11 mouse cellular contexts compared by ENCODE assay signal in genomic region chr6:85450140-85450539, GRCm38 (mm10). TPM values are rescaled to one million over a fixed set of nuclear protein-coding genes. Genes with fewer than 3 reads are reported as not detected.
DNase-seq lines count a peak whose midpoint lies in the region; ATAC-seq lines count a peak whose summit lies in the region.
"Not testable (repeated sequence)": the region's sequence is repeated elsewhere in the genome, so short reads cannot be mapped to it uniquely, and the experiment has no call there.
"Had no signal": no experiment of that assay in that cellular context is flagged by ENCODE, and none has a peak within 500 bp of the region (broad histone marks: within the 10 kb centered on the region; RNA-seq: fewer than 3 reads in every experiment).

No protein-coding gene starts in this region.

- peaks cover 31% of the 10 kb centered on the region for H3K4me1 ChIP-seq in embryonic facial prominence, embryonic 13.5 days
- peaks cover 17% of the 10 kb centered on the region for H3K4me1 ChIP-seq in heart, embryonic 11.5 days (ENCODE audit: control insufficient read depth, insufficient read depth, low read length)
- H3K4me1 ChIP-seq in hindbrain, embryonic 14.5 days (replicated peaks; ENCODE audit: control insufficient read depth, insufficient read depth, low read length): peaks cover 25% of the 10 kb centered on the region
- peaks cover 35% of the 10 kb centered on the region for H3K4me1 ChIP-seq in kidney, embryonic 16.5 days (ENCODE audit: insufficient read depth, low read length)
- peaks cover 40% of the 10 kb centered on the region for H3K4me1 ChIP-seq in liver, embryonic 12.5 days
- H3K4me1 ChIP-seq in midbrain, embryonic 10.5 days: peaks cover 35% of the 10 kb centered on the region
- peaks cover 24% of the 10 kb centered on the region for H3K4me1 ChIP-seq in neural tube, embryonic 14.5 days (ENCODE audit: control insufficient read depth, insufficient read depth, low read length)

- H3K9ac ChIP-seq in embryonic facial prominence, embryonic 13.5 days; heart, embryonic 11.5 days (ENCODE audit: low read depth, low read length); hindbrain, embryonic 14.5 days; neural tube, embryonic 14.5 days (replicated peaks; ENCODE audit: low read depth, low read length): not testable (repeated sequence)
- peak overlapping the region; percentile 80 for H3K9ac ChIP-seq in kidney, embryonic 16.5 days (replicated peaks; ENCODE audit: low read length)
- peak overlapping the region; percentile 86 for H3K9ac ChIP-seq in liver, embryonic 12.5 days

- peak; percentile 22 for DNase-seq in A20 (ENCODE audit: low read depth, low spot score)
- not testable (repeated sequence) for DNase-seq in hindbrain, embryonic 14.5 days (ENCODE audit: low spot score); midbrain, embryonic 10.5 days (ENCODE audit: low spot score)

- peak overlapping the region; percentile 71 for H3K4me3 ChIP-seq in embryonic facial prominence, embryonic 13.5 days
- peak overlapping the region; percentile 85 for H3K4me3 ChIP-seq in heart, embryonic 11.5 days (ENCODE audit: low read depth, low read length)
- H3K4me3 ChIP-seq in hindbrain, embryonic 14.5 days (replicated peaks; ENCODE audit: low read length): 0 out of 2 replicates have a peak overlapping the region, but pooled peaks have one; percentile 70
- H3K4me3 ChIP-seq in kidney, embryonic 16.5 days (ENCODE audit: low read length): peak overlapping the region; percentile 78; the same call in 1 of the 2 replicates
- peak overlapping the region; percentile 85 for H3K4me3 ChIP-seq in liver, embryonic 12.5 days
- peak overlapping the region; percentile 86 for H3K4me3 ChIP-seq in midbrain, embryonic 10.5 days
- H3K4me3 ChIP-seq in neural tube, embryonic 14.5 days (ENCODE audit: low read depth, low read length): peak overlapping the region; percentile 78; the same call in 1 of the 2 replicates

- ATAC-seq in embryonic facial prominence, embryonic 13.5 days (ENCODE audit: insufficient number of reproducible peaks, insufficient read depth, low FRiP score, low TSS enrichment, low read depth); heart, embryonic 11.5 days (replicated peaks; ENCODE audit: insufficient number of reproducible peaks, low FRiP score, low TSS enrichment); hindbrain, embryonic 14.5 days (ENCODE audit: low FRiP score); kidney, embryonic 16.5 days (ENCODE audit: low FRiP score, low TSS enrichment); liver, embryonic 12.5 days; neural tube, embryonic 14.5 days (ENCODE audit: low read depth): not testable (repeated sequence)

- H3K9me3 ChIP-seq in embryonic facial prominence, embryonic 13.5 days; heart, embryonic 11.5 days (replicated peaks; ENCODE audit: control insufficient read depth, low read length); hindbrain, embryonic 14.5 days (ENCODE audit: control insufficient read depth, low read length); kidney, embryonic 16.5 days (ENCODE audit: low read length); liver, embryonic 12.5 days (replicated peaks); midbrain, embryonic 10.5 days (replicated peaks); neural tube, embryonic 14.5 days (ENCODE audit: control insufficient read depth, low read length): not testable (repeated sequence)

- peak overlapping the region; percentile 96 for H3K4me2 ChIP-seq in embryonic facial prominence, embryonic 13.5 days
- H3K4me2 ChIP-seq in heart, embryonic 11.5 days: peak overlapping the region; percentile 97
- peak overlapping the region; percentile 97 for H3K4me2 ChIP-seq in hindbrain, embryonic 14.5 days (replicated peaks)
- peak overlapping the region; percentile 97 for H3K4me2 ChIP-seq in kidney, embryonic 16.5 days (replicated peaks; ENCODE audit: low read depth, low read length)
- peak overlapping the region; percentile 96 for H3K4me2 ChIP-seq in liver, embryonic 12.5 days
- peak overlapping the region; percentile 73; the same call in 1 of the 2 replicates for H3K4me2 ChIP-seq in neural tube, embryonic 14.5 days (ENCODE audit: low read depth, low read length)

- WGBS in embryonic facial prominence, embryonic 13.5 days: 74% methylated on average over 1 of the region's 1 CpGs
- WGBS in heart, embryonic 11.5 days (ENCODE audit: insufficient replicate concordance): 50% methylated on average over 1 of the region's 1 CpGs
- 64% methylated on average over 1 of the region's 1 CpGs for WGBS in hindbrain, embryonic 14.5 days
- 58% methylated on average over 1 of the region's 1 CpGs for WGBS in kidney, embryonic 16.5 days
- WGBS in liver, embryonic 12.5 days (ENCODE audit: insufficient replicate concordance): 48% methylated on average over 1 of the region's 1 CpGs
- WGBS in midbrain, embryonic 10.5 days: 65% methylated on average over 1 of the region's 1 CpGs
- 77% methylated on average over 1 of the region's 1 CpGs for whole genome bisulfite sequencing in neural tube, embryonic 14.5 days

- not testable (repeated sequence) for H3K27ac ChIP-seq in embryonic facial prominence, embryonic 13.5 days; heart, embryonic 11.5 days (ENCODE audit: low read depth, low read length); hindbrain, embryonic 14.5 days; kidney, embryonic 16.5 days (ENCODE audit: low read length); midbrain, embryonic 10.5 days (replicated peaks); neural tube, embryonic 14.5 days (ENCODE audit: low read depth, low read length)
- H3K27ac ChIP-seq in liver, embryonic 12.5 days: peak overlapping the region; percentile 81; the same call in 1 of the 2 replicates

- peaks cover 23% of the 10 kb centered on the region for H3K36me3 ChIP-seq in embryonic facial prominence, embryonic 13.5 days
- H3K36me3 ChIP-seq in heart, embryonic 11.5 days (ENCODE audit: control insufficient read depth, insufficient read depth, low read length); neural tube, embryonic 14.5 days (ENCODE audit: control insufficient read depth, insufficient read depth, low read length): not testable (repeated sequence)
- H3K36me3 ChIP-seq in hindbrain, embryonic 14.5 days (replicated peaks; ENCODE audit: control insufficient read depth, insufficient read depth): peaks cover 27% of the 10 kb centered on the region
- H3K36me3 ChIP-seq in kidney, embryonic 16.5 days (ENCODE audit: insufficient read depth, low read length): peaks cover 22% of the 10 kb centered on the region
- H3K36me3 ChIP-seq in liver, embryonic 12.5 days: peaks cover 44% of the 10 kb centered on the region
- peaks cover 37% of the 10 kb centered on the region for H3K36me3 ChIP-seq in midbrain, embryonic 10.5 days

- not testable (repeated sequence) for H3K27me3 ChIP-seq in embryonic facial prominence, embryonic 13.5 days; heart, embryonic 11.5 days (ENCODE audit: control insufficient read depth, insufficient read depth, low read length); hindbrain, embryonic 14.5 days (ENCODE audit: control insufficient read depth, insufficient read depth, low read length); kidney, embryonic 16.5 days (ENCODE audit: insufficient read depth, low read length); liver, embryonic 12.5 days (replicated peaks); midbrain, embryonic 10.5 days (ENCODE audit: low read depth, poor library complexity, severe bottlenecking); neural tube, embryonic 14.5 days (ENCODE audit: control insufficient read depth, insufficient read depth, low read length)

RNA-seq across cellular contexts. Expression of gene Cct7, which starts 1.2 kb away (rescaled TPM):
- 452 and 471 TPM in 2 replicates for polyA plus RNA-seq in embryonic facial prominence, embryonic 13.5 days (2015; fragmentation: Nextera tagmentation; extraction: Ambion mirVana)
- 445 and 477 TPM in 2 replicates for polyA plus RNA-seq in heart, embryonic 11.5 days (2014; fragmentation: Nextera tagmentation; extraction: Ambion mirVana)
- 566 and 602 TPM in 2 replicates for polyA plus RNA-seq in hindbrain, embryonic 14.5 days (2014; fragmentation: Nextera tagmentation; extraction: Ambion mirVana)
- polyA plus RNA-seq in kidney, embryonic 16.5 days (2015; fragmentation: Nextera tagmentation; extraction: Ambion mirVana): 555 and 583 TPM in 2 replicates
- 457 and 480 TPM in 2 replicates for polyA plus RNA-seq in liver, embryonic 12.5 days (2016; fragmentation: Nextera tagmentation; extraction: Ambion mirVana)
- 700 and 751 TPM in 2 replicates for polyA plus RNA-seq in midbrain, embryonic 10.5 days (2016; fragmentation: Nextera tagmentation; extraction: Ambion mirVana)
- 595 and 603 TPM in 2 replicates for polyA plus RNA-seq in neural tube, embryonic 14.5 days (2014; fragmentation: Nextera tagmentation; extraction: Ambion mirVana)

RNA-seq across cellular contexts. Expression of gene Pradc1, which starts 1.6 kb away (rescaled TPM):
- 31.7 and 34.9 TPM in 2 replicates for polyA plus RNA-seq in embryonic facial prominence, embryonic 13.5 days (2015; fragmentation: Nextera tagmentation; extraction: Ambion mirVana)
- 21.2 and 34.4 TPM in 2 replicates for polyA plus RNA-seq in heart, embryonic 11.5 days (2014; fragmentation: Nextera tagmentation; extraction: Ambion mirVana)
- polyA plus RNA-seq in hindbrain, embryonic 14.5 days (2014; fragmentation: Nextera tagmentation; extraction: Ambion mirVana): 18.0 and 21.5 TPM in 2 replicates
- 37.6 and 39.1 TPM in 2 replicates for polyA plus RNA-seq in kidney, embryonic 16.5 days (2015; fragmentation: Nextera tagmentation; extraction: Ambion mirVana)
- 36.9 and 40.8 TPM in 2 replicates for polyA plus RNA-seq in liver, embryonic 12.5 days (2016; fragmentation: Nextera tagmentation; extraction: Ambion mirVana)
- 42.8 and 44.9 TPM in 2 replicates for polyA plus RNA-seq in midbrain, embryonic 10.5 days (2016; fragmentation: Nextera tagmentation; extraction: Ambion mirVana)
- 21.4 and 23.0 TPM in 2 replicates for polyA plus RNA-seq in neural tube, embryonic 14.5 days (2014; fragmentation: Nextera tagmentation; extraction: Ambion mirVana)

RNA-seq across cellular contexts. Expression of gene Smyd5, which starts 18.4 kb away (rescaled TPM):
- polyA plus RNA-seq in embryonic facial prominence, embryonic 13.5 days (2015; fragmentation: Nextera tagmentation; extraction: Ambion mirVana): 56.2 and 59.1 TPM in 2 replicates
- 38.8 and 42.5 TPM in 2 replicates for polyA plus RNA-seq in heart, embryonic 11.5 days (2014; fragmentation: Nextera tagmentation; extraction: Ambion mirVana)
- 58.8 and 62.9 TPM in 2 replicates for polyA plus RNA-seq in hindbrain, embryonic 14.5 days (2014; fragmentation: Nextera tagmentation; extraction: Ambion mirVana)
- polyA plus RNA-seq in kidney, embryonic 16.5 days (2015; fragmentation: Nextera tagmentation; extraction: Ambion mirVana): 74.4 and 77.0 TPM in 2 replicates
- 41.6 and 45.4 TPM in 2 replicates for polyA plus RNA-seq in liver, embryonic 12.5 days (2016; fragmentation: Nextera tagmentation; extraction: Ambion mirVana)
- polyA plus RNA-seq in midbrain, embryonic 10.5 days (2016; fragmentation: Nextera tagmentation; extraction: Ambion mirVana): 75.6 and 83.9 TPM in 2 replicates
- polyA plus RNA-seq in neural tube, embryonic 14.5 days (2014; fragmentation: Nextera tagmentation; extraction: Ambion mirVana): 58.8 and 67.0 TPM in 2 replicates

RNA-seq across cellular contexts. Expression of gene Noto, which starts 26.5 kb away (rescaled TPM):
- polyA plus RNA-seq in embryonic facial prominence, embryonic 13.5 days (2015; fragmentation: Nextera tagmentation; extraction: Ambion mirVana): not detected in 2 replicates
- polyA plus RNA-seq in heart, embryonic 11.5 days (2014; fragmentation: Nextera tagmentation; extraction: Ambion mirVana): not detected in 2 replicates
- not detected in 2 replicates for polyA plus RNA-seq in hindbrain, embryonic 14.5 days (2014; fragmentation: Nextera tagmentation; extraction: Ambion mirVana)
- polyA plus RNA-seq in kidney, embryonic 16.5 days (2015; fragmentation: Nextera tagmentation; extraction: Ambion mirVana): not detected in 2 replicates
- polyA plus RNA-seq in liver, embryonic 12.5 days (2016; fragmentation: Nextera tagmentation; extraction: Ambion mirVana): not detected in 2 replicates
- polyA plus RNA-seq in midbrain, embryonic 10.5 days (2016; fragmentation: Nextera tagmentation; extraction: Ambion mirVana): not detected in 2 replicates
- polyA plus RNA-seq in neural tube, embryonic 14.5 days (2014; fragmentation: Nextera tagmentation; extraction: Ambion mirVana): not detected in 2 replicates
- polyA plus RNA-seq: large intestine, adult 2 months; lung, adult 2 months; thymus, postnatal 0 days had no signal

RNA-seq across cellular contexts. Expression of gene Fbxo41, which starts 52.7 kb away (rescaled TPM):
- polyA plus RNA-seq in embryonic facial prominence, embryonic 13.5 days (2015; fragmentation: Nextera tagmentation; extraction: Ambion mirVana): 0.36 and 0.42 TPM in 2 replicates
- polyA plus RNA-seq in heart, embryonic 11.5 days (2014; fragmentation: Nextera tagmentation; extraction: Ambion mirVana): 0.06 TPM in 1 of 2 replicates, not detected in the other
- 10.3 and 12.7 TPM in 2 replicates for polyA plus RNA-seq in hindbrain, embryonic 14.5 days (2014; fragmentation: Nextera tagmentation; extraction: Ambion mirVana)
- 0.08 and 0.09 TPM in 2 replicates for polyA plus RNA-seq in kidney, embryonic 16.5 days (2015; fragmentation: Nextera tagmentation; extraction: Ambion mirVana)
- 0.01 and 0.06 TPM in 2 replicates for polyA plus RNA-seq in liver, embryonic 12.5 days (2016; fragmentation: Nextera tagmentation; extraction: Ambion mirVana)
- polyA plus RNA-seq in midbrain, embryonic 10.5 days (2016; fragmentation: Nextera tagmentation; extraction: Ambion mirVana): 0.68 and 0.79 TPM in 2 replicates
- polyA plus RNA-seq in neural tube, embryonic 14.5 days (2014; fragmentation: Nextera tagmentation; extraction: Ambion mirVana): 9.9 and 10.0 TPM in 2 replicates
